In the genomic region with DNA sequence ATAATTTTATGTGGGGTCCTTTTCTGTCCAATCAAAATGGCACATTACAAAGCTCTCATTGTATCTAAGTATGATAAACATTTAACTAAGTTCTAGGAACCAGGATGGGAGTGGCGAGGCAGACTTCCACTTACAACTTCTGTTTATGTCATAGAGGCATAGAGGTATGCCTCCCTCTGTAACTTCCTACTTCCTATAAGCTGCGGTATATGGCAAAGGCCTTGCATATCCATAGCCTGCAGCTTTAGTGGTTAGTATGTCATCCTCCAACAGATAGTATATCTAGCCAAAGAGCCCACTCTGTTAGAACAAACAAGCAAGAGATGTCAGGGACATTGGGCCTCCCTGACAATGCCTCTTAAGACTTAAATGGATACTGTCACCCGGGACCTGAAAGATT, we compare ENCODE assay signal across 22 mouse cellular contexts. TPM values are rescaled to one million over a fixed set of nuclear protein-coding genes. Genes with fewer than 3 reads are reported as not detected.
"Had no signal": no experiment of that assay in that cellular context is flagged by ENCODE, and none has a peak within 500 bp of the region (broad histone marks: within the 10 kb centered on the region; RNA-seq: fewer than 3 reads in every experiment).

No protein-coding gene starts in this region.

- H3K4me1 ChIP-seq: lung, embryonic 15.5 days; midbrain, embryonic 10.5 days; midbrain, embryonic 12.5 days; neural tube, embryonic 12.5 days; stomach, embryonic 15.5 days had no signal

- H3K27me3 ChIP-seq: lung, embryonic 15.5 days; neural tube, embryonic 12.5 days; stomach, embryonic 15.5 days had no signal

- DNase-seq: liver, postnatal 0 days; lung, adult 2 months; lung, postnatal 14 days; lung, postnatal 36 days; midbrain, embryonic 14.5 days; right cerebral cortex, postnatal 14 days; thymus, adult 18-20 months; thymus, postnatal 14 days; thymus, postnatal 36 days had no signal

- H3K4me3 ChIP-seq: lung, embryonic 15.5 days; midbrain, embryonic 10.5 days; midbrain, embryonic 12.5 days; neural tube, embryonic 12.5 days; stomach, embryonic 15.5 days had no signal

- H3K36me3 ChIP-seq: lung, embryonic 15.5 days; midbrain, embryonic 10.5 days; midbrain, embryonic 12.5 days; neural tube, embryonic 12.5 days; stomach, embryonic 15.5 days had no signal

- H3K9ac ChIP-seq: liver, postnatal 0 days; lung, embryonic 15.5 days; midbrain, embryonic 12.5 days; neural tube, embryonic 12.5 days; stomach, embryonic 15.5 days had no signal

- H3K27ac ChIP-seq: lung, embryonic 15.5 days; macrophage; midbrain, embryonic 10.5 days; midbrain, embryonic 12.5 days; neural tube, embryonic 12.5 days; stomach, embryonic 15.5 days; stomach, postnatal 0 days had no signal

- H3K9me3 ChIP-seq: lung, embryonic 15.5 days; stomach, embryonic 15.5 days had no signal

- ATAC-seq: liver, postnatal 0 days; lung, postnatal 0 days; midbrain, embryonic 16.5 days had no signal

RNA-seq across cellular contexts. Expression of a gene that starts 15.5 kb away (rescaled TPM):
- total RNA-seq: megakaryocyte progenitor cell, adult 5-6 weeks; neutrophil, adult 5-6 weeks had no signal
- polyA plus RNA-seq: liver, postnatal 0 days; macrophage; midbrain, embryonic 10.5 days; midbrain, embryonic 14.5 days; spleen, adult 2 months; stomach, embryonic 15.5 days; stomach, postnatal 0 days had no signal

RNA-seq across cellular contexts. Expression of a gene that starts 26.3 kb away (rescaled TPM):
- total RNA-seq: megakaryocyte progenitor cell, adult 5-6 weeks; megakaryocyte-erythroid progenitor cell, adult 5-6 weeks; neutrophil, adult 5-6 weeks had no signal
- polyA plus RNA-seq: liver, postnatal 0 days; lung, adult 2 months; macrophage; spleen, adult 2 months had no signal
